ENCODE assay signal across 11 mouse cellular contexts in the genomic region with DNA sequence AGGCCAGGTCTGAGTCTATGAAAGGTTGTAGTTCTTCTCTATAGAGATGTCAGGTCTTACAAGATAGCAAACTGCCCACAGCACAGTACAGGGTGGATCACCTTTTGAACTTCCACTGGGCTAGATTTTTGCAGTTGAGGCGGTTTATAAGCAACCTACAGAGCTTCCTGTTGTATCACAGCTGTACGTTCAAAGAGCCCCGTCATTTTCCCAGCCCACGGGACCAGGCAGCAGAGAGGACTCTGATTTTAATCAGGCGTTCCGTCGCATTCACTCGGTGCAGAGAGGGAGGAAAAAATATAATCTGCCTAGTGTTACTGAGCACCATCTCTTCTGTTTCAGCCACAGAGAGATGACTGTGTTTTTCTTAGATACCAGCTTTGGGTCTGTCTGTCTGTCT.
A peak's percentile ranks its signal among the peaks of the same experiment; 100 is the strongest.
DNase-seq lines count a peak whose midpoint lies in the region; ATAC-seq and TF ChIP-seq lines count a peak whose summit lies in the region.
"Had no signal": no experiment of that assay in that cellular context is flagged by ENCODE, and none has a peak within 500 bp of the region (broad histone marks: within the 10 kb centered on the region; RNA-seq: fewer than 3 reads in every experiment).

No protein-coding gene starts in this region.

- H3K9ac ChIP-seq in forebrain, embryonic 14.5 days (ENCODE audit: low read length): no peak overlapping the region
- no peak overlapping the region for H3K9ac ChIP-seq in forebrain, embryonic 11.5 days (ENCODE audit: low read length)
- H3K9ac ChIP-seq in kidney, postnatal 0 days (ENCODE audit: low read depth, low read length): no peak overlapping the region
- no peak overlapping the region for H3K9ac ChIP-seq in hindbrain, embryonic 12.5 days
- H3K9ac ChIP-seq: liver, embryonic 15.5 days; midbrain, embryonic 12.5 days had no signal

- H3K36me3 ChIP-seq in forebrain, embryonic 14.5 days (ENCODE audit: control insufficient read depth, insufficient read depth, low read length): peaks cover 29% of the 10 kb centered on the region
- no peaks in the 10 kb centered on the region; the same call in 1 of the 2 replicates for H3K36me3 ChIP-seq in forebrain, embryonic 11.5 days (ENCODE audit: control insufficient read depth, insufficient read depth, low read length)
- peaks cover 23% of the 10 kb centered on the region for H3K36me3 ChIP-seq in kidney, postnatal 0 days (ENCODE audit: insufficient read depth, low read length)
- peaks cover 14% of the 10 kb centered on the region; the same call in 1 of the 2 replicates for H3K36me3 ChIP-seq in hindbrain, embryonic 12.5 days
- H3K36me3 ChIP-seq: liver, embryonic 15.5 days had no signal

- H3K27ac ChIP-seq in forebrain, embryonic 14.5 days (ENCODE audit: low read depth, low read length): no peak overlapping the region
- no peak overlapping the region for H3K27ac ChIP-seq in forebrain, embryonic 11.5 days (ENCODE audit: low read depth, low read length)
- peak overlapping the region; percentile 83 for H3K27ac ChIP-seq in kidney, postnatal 0 days
- peak overlapping the region; percentile 48; the same call in 1 of the 2 replicates for H3K27ac ChIP-seq in hindbrain, embryonic 12.5 days
- H3K27ac ChIP-seq: liver, embryonic 15.5 days; midbrain, embryonic 12.5 days had no signal

- H3K4me3 ChIP-seq in forebrain, embryonic 14.5 days (ENCODE audit: low read depth, low read length): no peak overlapping the region
- no peak overlapping the region for H3K4me3 ChIP-seq in forebrain, embryonic 11.5 days (ENCODE audit: low read depth, low read length)
- no peak overlapping the region for H3K4me3 ChIP-seq in kidney, postnatal 0 days (replicated peaks; ENCODE audit: low read depth, low read length)
- no peak overlapping the region for H3K4me3 ChIP-seq in hindbrain, embryonic 12.5 days
- H3K4me3 ChIP-seq: liver, embryonic 15.5 days; midbrain, embryonic 12.5 days had no signal

- H3K9me3 ChIP-seq in forebrain, embryonic 14.5 days (replicated peaks; ENCODE audit: control insufficient read depth, low read length): no peaks in the 10 kb centered on the region
- no peaks in the 10 kb centered on the region for H3K9me3 ChIP-seq in forebrain, embryonic 11.5 days (ENCODE audit: control insufficient read depth, low read length)
- no peaks in the 10 kb centered on the region for H3K9me3 ChIP-seq in kidney, postnatal 0 days (replicated peaks; ENCODE audit: low read length)
- no peaks in the 10 kb centered on the region for H3K9me3 ChIP-seq in hindbrain, embryonic 12.5 days (replicated peaks)
- H3K9me3 ChIP-seq: liver, embryonic 15.5 days; midbrain, embryonic 12.5 days had no signal

- peak; percentile 16; the same call in 1 of the 2 replicates for ATAC-seq in forebrain, embryonic 14.5 days
- ATAC-seq in forebrain, embryonic 11.5 days (replicated peaks; ENCODE audit: low FRiP score): no peak
- no peak for ATAC-seq in kidney, postnatal 0 days (replicated peaks; ENCODE audit: low FRiP score, low read depth)
- peak; percentile 32; the same call in 1 of the 2 replicates for ATAC-seq in hindbrain, embryonic 12.5 days (ENCODE audit: low FRiP score)
- ATAC-seq in erythroid progenitor cell, adult 5-6 weeks (replicated peaks; ENCODE audit: low FRiP score, poor library complexity, severe bottlenecking): no peak

- no peak for DNase-seq in forebrain, embryonic 14.5 days (ENCODE audit: low spot score)
- DNase-seq in forebrain, embryonic 11.5 days (ENCODE audit: low spot score): no peak
- peak; percentile 36 for DNase-seq in kidney, postnatal 0 days (ENCODE audit: low spot score)
- DNase-seq in kidney, adult 18-20 months: no peak
- DNase-seq in thymus, postnatal 10 days (ENCODE audit: low spot score in 2 of 2): peak; percentile 28 to 39
- DNase-seq in Muller cell, postnatal 12 days (ENCODE audit: inconsistent ontology term): no peak
- DNase-seq: heart, postnatal 10 days had no signal

- no peaks in the 10 kb centered on the region; the same call in none of the 2 replicates for H3K4me1 ChIP-seq in forebrain, embryonic 14.5 days (ENCODE audit: control insufficient read depth, insufficient read depth, low read length)
- H3K4me1 ChIP-seq in forebrain, embryonic 11.5 days (replicated peaks; ENCODE audit: control insufficient read depth, insufficient read depth, low read length): no peaks in the 10 kb centered on the region; the same call in 1 of the 2 replicates
- peaks cover 10% of the 10 kb centered on the region for H3K4me1 ChIP-seq in kidney, postnatal 0 days (replicated peaks; ENCODE audit: insufficient read depth, low read length)
- peaks cover 20% of the 10 kb centered on the region for H3K4me1 ChIP-seq in hindbrain, embryonic 12.5 days
- H3K4me1 ChIP-seq: liver, embryonic 15.5 days had no signal

- TF ChIP-seq CTCF in kidney, postnatal 0 days (IDR thresholded peaks at IDR 0.05; ENCODE audit: low read depth): no peak

- no peak overlapping the region for H3K4me2 ChIP-seq in forebrain, embryonic 14.5 days (ENCODE audit: low read length)
- H3K4me2 ChIP-seq in forebrain, embryonic 11.5 days (ENCODE audit: low read depth, low read length, severe bottlenecking): no peak overlapping the region
- no peak overlapping the region for H3K4me2 ChIP-seq in kidney, postnatal 0 days (ENCODE audit: low read length)
- no peak overlapping the region for H3K4me2 ChIP-seq in hindbrain, embryonic 12.5 days (replicated peaks)
- H3K4me2 ChIP-seq: liver, embryonic 15.5 days; midbrain, embryonic 12.5 days had no signal

- WGBS in forebrain, embryonic 14.5 days: 74% methylated on average over 8 of the region's 8 CpGs
- WGBS in forebrain, embryonic 11.5 days: 70% methylated on average over 8 of the region's 8 CpGs
- WGBS in kidney, postnatal 0 days: 17% methylated on average over 8 of the region's 8 CpGs
- 38% methylated on average over 8 of the region's 8 CpGs for WGBS in hindbrain, embryonic 12.5 days

- H3K27me3 ChIP-seq in forebrain, embryonic 14.5 days (replicated peaks; ENCODE audit: control insufficient read depth, insufficient read depth, low read length): no peaks in the 10 kb centered on the region
- no peaks in the 10 kb centered on the region for H3K27me3 ChIP-seq in forebrain, embryonic 11.5 days (ENCODE audit: control insufficient read depth, insufficient read depth, low read length)
- no peaks in the 10 kb centered on the region for H3K27me3 ChIP-seq in kidney, postnatal 0 days (ENCODE audit: insufficient read depth, low read length)
- no peaks in the 10 kb centered on the region for H3K27me3 ChIP-seq in hindbrain, embryonic 12.5 days
- H3K27me3 ChIP-seq: liver, embryonic 15.5 days; midbrain, embryonic 12.5 days had no signal

Comparison
In these comparisons a context has a peak if more than half of its experiments do, and no peak if none do; other contexts are left out.
1. ATAC-seq: peak in forebrain, embryonic 14.5 days (single experiment) and hindbrain, embryonic 12.5 days (single experiment); none in forebrain, embryonic 11.5 days (single experiment), kidney, postnatal 0 days (single experiment) and erythroid progenitor cell, adult 5-6 weeks (single experiment).
2. DNase-seq: peak in kidney, postnatal 0 days (single experiment) and thymus, postnatal 10 days (2 of 2); none in forebrain, embryonic 14.5 days (single experiment), forebrain, embryonic 11.5 days (single experiment), kidney, adult 18-20 months (single experiment) and Muller cell, postnatal 12 days (single experiment).
3. H3K27ac ChIP-seq: peak in kidney, postnatal 0 days (single experiment) and hindbrain, embryonic 12.5 days (single experiment); none in forebrain, embryonic 14.5 days (single experiment) and forebrain, embryonic 11.5 days (single experiment).